Mouse (Mus musculus) liver, embryonic 16.5 days (tissue): ENCODE results near the gene Slc2a12. TPM values are rescaled to one million over a fixed set of nuclear protein-coding genes. Genes with fewer than 3 reads are reported as not detected.

Source experiments
- ATAC-seq: fragments of 200-750 bp; cut with Nextera tagmentation; 2 replicates; pipeline ENCODE4 v1.8.0; 2017; ENCODE audit warnings: low read depth, mild to moderate bottlenecking, moderate number of reproducible peaks, moderate library complexity
- H3K27ac ChIP-seq: fragments of 300-500 bp; sonication (generic); 2 replicates; pipeline ENCODE4 v1.5.1; 2014; ENCODE audit warnings: mild to moderate bottlenecking, low read length
- H3K27me3 ChIP-seq: fragments of 300-500 bp; sonication (generic); 2 replicates; pipeline ENCODE4 v1.6.1; 2014; ENCODE audit warnings: low read depth, low read length, mixed read lengths; ENCODE audit not compliant: control insufficient read depth, insufficient read depth
- H3K36me3 ChIP-seq: fragments of 300-500 bp; sonication (generic); 2 replicates; pipeline ENCODE4 v1.6.1; 2014; ENCODE audit warnings: mild to moderate bottlenecking; ENCODE audit not compliant: control insufficient read depth, insufficient read depth
- H3K4me1 ChIP-seq: fragments of 300-500 bp; sonication (generic); 2 replicates; pipeline ENCODE4 v1.6.1; 2014; ENCODE audit warnings: low read depth, low read length, mixed read lengths; ENCODE audit not compliant: control insufficient read depth
- H3K4me2 ChIP-seq: fragments of 300-500 bp; sonication (generic); 2 replicates; pipeline ENCODE4 v1.6.1; 2014; ENCODE audit warnings: low read depth, low read length, mixed read lengths
- H3K4me3 ChIP-seq: fragments of 300-500 bp; sonication (generic); 2 replicates; pipeline ENCODE4 v1.5.1; 2014; ENCODE audit warnings: low read depth, mild to moderate bottlenecking, low read length
- H3K9ac ChIP-seq: fragments of 300-500 bp; sonication (generic); 2 replicates; pipeline ENCODE4 v1.6.1; 2014; ENCODE audit warnings: low read depth, low read length
- H3K9me3 ChIP-seq: fragments of 300-500 bp; sonication (generic); replicated peaks from 2 replicates; pipeline ENCODE4 v1.6.1; 2016; ENCODE audit warnings: low read length; ENCODE audit not compliant: control insufficient read depth
- WGBS: fragments of 180-500 bp; shearing (Covaris S2); extraction: QIAGEN DNeasy Blood & Tissue Kit; methylation state at CpG from one replicate; pipeline ENCODE4 v1.1.7; 2014; ENCODE audit not compliant: insufficient replicate concordance; 5-methylcytosine and 5-hydroxymethylcytosine counted together
- polyA plus RNA-seq: library from polyadenylated mRNA; unstranded; fragments of >200 nt; fragmentation: Nextera tagmentation; extraction: Ambion mirVana; gene quantifications from 2 replicates; pipeline ENCODE4 v1.2.1, GENCODE M21; 2015

Gene Slc2a12
- polyA plus RNA-seq, 1 experiment from 2014 or later, result 0.08 TPM

GRCm38 (mm10) chr10:22653820-22654219, 9.0 kb downstream of the Slc2a12 start:
- no peaks in the 10 kb centered on the region for H3K4me1 ChIP-seq
- H3K36me3 ChIP-seq, result no peaks in the 10 kb centered on the region
- no peaks in the 10 kb centered on the region for H3K27me3 ChIP-seq
- H3K9me3 ChIP-seq, result no peaks in the 10 kb centered on the region
- WGBS, result 52% methylated on average over 6 of the region's 6 CpGs
- no peak for ATAC-seq
- H3K4me3 ChIP-seq, result no peak overlapping the region
- H3K9ac ChIP-seq, result no peak overlapping the region
- no peak overlapping the region for H3K27ac ChIP-seq
- H3K4me2 ChIP-seq, result no peak overlapping the region

- no peak overlapping the region for H3K4me3 ChIP-seq
- no peaks in the 10 kb centered on the region for H3K9me3 ChIP-seq
- H3K36me3 ChIP-seq, result no peaks in the 10 kb centered on the region
- H3K9ac ChIP-seq, result no peak overlapping the region
- no peaks in the 10 kb centered on the region for H3K27me3 ChIP-seq
- ATAC-seq, result no peak
- 59% methylated on average over 23 of the region's 23 CpGs for WGBS
- no peaks in the 10 kb centered on the region for H3K4me1 ChIP-seq
- no peak overlapping the region for H3K27ac ChIP-seq
- H3K4me2 ChIP-seq, result no peak overlapping the region
These were observed 13.9 kb downstream of the Slc2a12 start for GRCm38 (mm10) chr10:22658534-22659385.

DNA sequence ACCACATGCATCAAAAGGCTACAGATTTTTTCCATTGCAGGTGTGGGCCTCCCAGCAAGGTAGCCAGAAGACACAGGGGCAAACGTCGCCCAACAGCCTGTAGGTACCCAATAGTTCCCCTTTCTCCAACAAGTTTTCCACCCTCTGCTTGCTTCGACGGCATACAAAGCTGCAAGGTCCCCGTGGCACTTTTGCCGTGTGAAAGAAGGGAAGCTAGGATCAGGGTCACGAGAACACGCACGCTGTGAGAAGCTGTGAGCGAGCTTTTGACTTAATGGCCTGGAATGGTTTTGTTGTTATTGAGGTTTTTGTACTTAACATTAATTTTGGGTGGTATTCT, 14.5 kb downstream of the Slc2a12 start:
- no peaks in the 10 kb centered on the region for H3K27me3 ChIP-seq
- H3K9me3 ChIP-seq, result no peaks in the 10 kb centered on the region

DNA sequence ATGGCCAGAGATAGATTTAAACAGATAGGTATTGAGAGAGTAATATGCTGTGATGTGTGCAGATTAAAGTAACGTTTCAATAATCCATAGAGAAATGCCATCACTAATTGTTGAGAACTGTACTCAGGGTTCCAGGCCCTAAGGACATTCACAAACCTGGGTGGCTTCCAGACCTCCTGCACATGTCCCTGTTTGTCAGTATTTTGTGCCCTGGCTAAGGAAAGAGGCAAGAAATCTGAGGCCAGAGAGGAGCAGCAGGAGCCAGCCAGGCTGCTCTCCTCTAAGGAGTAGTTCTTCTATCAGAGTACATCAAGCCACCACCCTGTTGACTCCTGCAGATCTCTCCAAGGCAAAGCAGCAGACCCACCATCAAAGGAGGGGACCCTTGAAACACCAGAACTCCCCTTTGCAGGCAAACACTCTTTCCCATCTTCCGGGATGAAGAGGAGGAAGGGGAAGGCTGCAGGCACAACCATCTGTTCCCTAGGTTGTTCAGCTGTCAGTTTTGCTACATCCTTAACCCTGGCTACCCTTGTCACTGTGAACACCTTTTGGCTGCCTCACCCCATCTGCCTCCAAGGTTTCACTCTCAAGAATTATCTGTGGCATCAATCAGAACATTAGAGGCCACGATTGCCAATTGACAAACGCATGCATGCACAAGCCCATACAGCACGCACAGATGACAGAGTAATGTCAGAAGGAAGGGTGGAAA, 15.6 kb downstream of the Slc2a12 start:
- 70% methylated on average over 5 of the region's 5 CpGs for WGBS
- Histone ChIP-seq H3K36me3 (no peaks in the 10 kb centered on the region), H3K27ac (no peak overlapping the region), H3K4me3 (no peak overlapping the region), H3K27me3 (no peaks in the 10 kb centered on the region), H3K4me2 (no peak overlapping the region), H3K4me1 (no peaks in the 10 kb centered on the region), H3K9ac (no peak overlapping the region), H3K9me3 (no peaks in the 10 kb centered on the region)
- no peak for ATAC-seq

More for the DNA sequence above, 14.5 kb downstream of the Slc2a12 start:
- Histone ChIP-seq H3K36me3 (no peaks in the 10 kb centered on the region), H3K4me1 (no peaks in the 10 kb centered on the region), H3K9ac (no peak overlapping the region), H3K4me3 (no peak overlapping the region), H3K4me2 (no peak overlapping the region), H3K27ac (no peak overlapping the region)
- ATAC-seq, result no peak
- WGBS, result 68% methylated on average over 10 of the region's 10 CpGs

- no peak overlapping the region for H3K9ac ChIP-seq
- no peak overlapping the region for H3K4me2 ChIP-seq
- no peak for ATAC-seq
- no peak overlapping the region for H3K4me3 ChIP-seq
- H3K27me3 ChIP-seq, result no peaks in the 10 kb centered on the region
- H3K4me1 ChIP-seq, result no peaks in the 10 kb centered on the region
- no peak overlapping the region for H3K27ac ChIP-seq
- no peaks in the 10 kb centered on the region for H3K36me3 ChIP-seq
- H3K9me3 ChIP-seq, result no peaks in the 10 kb centered on the region
- 69% methylated on average over 13 of the region's 13 CpGs for WGBS
These were observed 23.7 kb downstream of the Slc2a12 start for GRCm38 (mm10) chr10:22668509-22668908.

DNA sequence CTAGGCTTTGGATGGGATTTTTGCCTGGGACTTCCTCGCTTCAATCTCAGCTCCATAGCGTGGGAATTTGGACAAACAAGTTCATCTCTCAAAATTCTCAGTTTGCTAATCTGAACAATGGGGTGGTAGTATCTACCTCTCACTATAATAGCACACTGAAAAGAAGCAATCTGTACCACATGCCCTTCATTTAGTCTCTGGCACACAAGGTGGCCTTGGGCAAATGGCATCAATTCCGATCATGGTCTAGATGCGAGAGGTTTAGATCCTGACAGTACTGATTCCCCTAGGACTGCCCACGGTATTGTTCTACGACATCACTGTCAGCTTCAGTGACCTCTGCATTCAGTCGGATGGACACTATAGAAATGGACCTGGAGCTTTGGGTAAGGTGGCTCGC, 29.4 kb downstream of the Slc2a12 start:
- H3K27ac ChIP-seq, result no peak overlapping the region
- H3K9ac ChIP-seq, result no peak overlapping the region
- H3K9me3 ChIP-seq, result no peaks in the 10 kb centered on the region
- no peaks in the 10 kb centered on the region for H3K36me3 ChIP-seq
- H3K4me3 ChIP-seq, result no peak overlapping the region
- H3K27me3 ChIP-seq, result no peaks in the 10 kb centered on the region
- H3K4me1 ChIP-seq, result no peaks in the 10 kb centered on the region
- H3K4me2 ChIP-seq, result no peak overlapping the region
- 74% methylated on average over 8 of the region's 8 CpGs for WGBS
- ATAC-seq, result no peak

DNA sequence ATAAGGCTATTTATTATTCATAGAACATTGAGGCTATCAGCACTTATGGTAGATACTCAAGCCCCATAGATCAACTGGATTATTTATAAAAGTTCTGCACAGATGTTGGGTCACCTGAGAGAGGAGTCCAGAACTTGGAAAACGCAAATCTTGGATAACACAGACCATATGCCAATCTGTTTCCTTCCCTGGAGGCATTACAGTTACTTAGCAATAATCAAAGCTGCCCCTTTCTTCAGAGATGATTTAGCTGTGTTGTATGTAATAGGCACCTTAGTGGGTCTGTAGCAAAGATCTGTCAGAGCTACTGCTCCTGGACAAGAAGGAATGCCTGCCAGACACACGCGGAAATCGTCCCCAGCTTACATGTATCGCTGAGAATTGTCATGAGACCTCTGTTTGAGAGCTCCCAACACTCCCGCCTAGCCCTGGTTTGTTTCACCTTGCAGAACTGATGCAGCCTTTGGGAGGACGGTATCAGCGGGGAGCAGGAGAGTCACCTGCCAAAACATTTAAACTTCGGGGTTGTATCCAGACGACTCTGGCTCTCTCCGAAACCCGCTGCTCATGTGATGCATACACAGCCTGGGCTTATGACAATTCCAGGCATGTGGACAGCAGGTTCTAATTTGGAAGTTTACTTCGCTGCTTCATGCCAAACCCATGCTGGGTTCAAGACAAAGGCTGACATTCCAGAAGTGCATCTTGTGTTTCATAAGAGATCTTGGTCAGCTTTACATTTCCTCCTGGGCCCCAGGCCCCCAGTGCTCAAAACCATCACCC, 31.2 kb downstream of the Slc2a12 start:
- no peak for ATAC-seq
- H3K4me1 ChIP-seq, result no peaks in the 10 kb centered on the region
- H3K4me2 ChIP-seq, result no peak overlapping the region
- no peaks in the 10 kb centered on the region for H3K36me3 ChIP-seq
- no peak overlapping the region for H3K27ac ChIP-seq
- no peak overlapping the region for H3K9ac ChIP-seq
- WGBS, result 69% methylated on average over 13 of the region's 13 CpGs
- no peak overlapping the region for H3K4me3 ChIP-seq
- no peaks in the 10 kb centered on the region for H3K27me3 ChIP-seq
- no peaks in the 10 kb centered on the region for H3K9me3 ChIP-seq

DNA sequence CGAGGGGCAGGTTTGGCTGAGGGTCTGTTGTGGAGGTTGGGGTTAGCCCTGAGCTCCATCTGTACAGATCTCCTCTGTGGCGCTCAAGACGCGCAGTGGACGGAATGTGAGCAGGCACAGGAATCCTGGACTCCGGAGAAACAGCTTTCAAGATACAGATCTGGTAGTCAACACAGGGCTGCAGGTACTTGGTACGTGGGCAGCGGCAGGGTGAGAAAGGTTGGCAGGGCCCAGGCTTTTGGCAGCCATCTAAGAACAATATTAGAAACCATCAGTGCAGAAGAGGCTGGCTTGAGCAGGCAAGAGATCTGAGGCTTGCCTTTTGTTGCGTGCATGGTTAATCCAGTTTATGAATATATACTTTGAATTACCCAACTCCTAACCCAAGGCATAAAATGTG, 51.4 kb downstream of the Slc2a12 start:
- ATAC-seq, result no peak
- H3K27me3 ChIP-seq, result no peaks in the 10 kb centered on the region
- 81% methylated on average over 9 of the region's 9 CpGs for WGBS
- H3K27ac ChIP-seq, result no peak overlapping the region
- H3K36me3 ChIP-seq, result no peaks in the 10 kb centered on the region
- no peak overlapping the region for H3K4me3 ChIP-seq
- H3K9ac ChIP-seq, result no peak overlapping the region
- H3K4me2 ChIP-seq, result no peak overlapping the region
- no peaks in the 10 kb centered on the region for H3K9me3 ChIP-seq
- H3K4me1 ChIP-seq, result no peaks in the 10 kb centered on the region
